Mouse (Mus musculus) G1E (cell line): Measurements from ENCODE around the gene Pcbp3. TPM values are rescaled to one million over a fixed set of nuclear protein-coding genes. Genes with fewer than 3 reads are reported as not detected.

Source experiments
- ATAC-seq: 2 replicates; pipeline ENCODE4 v1.8.0; 2016; ENCODE audit warnings: mild to moderate bottlenecking; ENCODE audit not compliant: insufficient number of reproducible peaks, poor library complexity, low FRiP score, severe bottlenecking; ENCODE audit errors: extremely low read depth
- DNase-seq: peaks from one replicate; pipeline ENCODE4 v3.0.0; 2012; ENCODE audit warnings: low spot score
- H3K27me3 ChIP-seq: 2 replicates; pipeline ENCODE4 v1.6.1; 2012; ENCODE audit warnings: mild to moderate bottlenecking, low read length, inconsistent platforms; ENCODE audit not compliant: insufficient read depth
- H3K36me3 ChIP-seq: replicated peaks from 2 replicates; pipeline ENCODE3; 2012; ENCODE audit warnings: mild to moderate bottlenecking, inconsistent platforms
- H3K4me1 ChIP-seq: 2 replicates; pipeline ENCODE4 v1.6.1; 2012; ENCODE audit warnings: low read depth, low read length, inconsistent platforms, mixed read lengths; ENCODE audit not compliant: insufficient read depth
- H3K4me3 ChIP-seq: 2 replicates; pipeline ENCODE4 v1.5.1; 2012; ENCODE audit warnings: low read depth, mild to moderate bottlenecking, inconsistent platforms, low read length, moderate library complexity, mixed read lengths
- H3K9me3 ChIP-seq: replicated peaks from 2 replicates; pipeline ENCODE4 v1.6.1; 2012; ENCODE audit warnings: inconsistent platforms
- CTCF ChIP-seq: IDR thresholded peaks from 2 replicates; pipeline ENCODE4 v1.5.1; 2012; ENCODE audit warnings: low read depth, low read length, inconsistent platforms, mixed read lengths
- GATA1 ChIP-seq: IDR thresholded peaks from 2 replicates; pipeline ENCODE4 v1.6.1; 2012; ENCODE audit warnings: borderline replicate concordance, low read length, inconsistent platforms, mixed read lengths
- GATA2 ChIP-seq: IDR thresholded peaks from 2 replicates; pipeline ENCODE4 v1.6.1; 2012; ENCODE audit warnings: low read depth, low read length, inconsistent platforms, borderline replicate concordance
- POLR2AphosphoS5 ChIP-seq: IDR thresholded peaks from 2 replicates; pipeline ENCODE4 v1.6.1; 2012; ENCODE audit warnings: low read depth, low read length, inconsistent platforms; ENCODE audit not compliant: insufficient replicate concordance
- TAL1 ChIP-seq: conservative IDR thresholded peaks from 2 replicates; pipeline ENCODE4 v1.6.1; 2012; ENCODE audit warnings: low read depth, low read length, inconsistent platforms, mixed read lengths
- polyA plus RNA-seq: library from polyadenylated mRNA; stranded (reverse); fragments of >175 nt; gene quantifications from 2 replicates; pipeline ENCODE4 v1.2.3, GENCODE M21; 2012
- total RNA-seq, 2 experiments: library from RNA; stranded (forward) in 1 of 2; stranded (reverse) in 1 of 2; fragments of 200-1000 nt in 1 of 2; fragments of >200 nt in 1 of 2; fragmentation: Nextera tagmentation in 1 of 2; gene quantifications; 2 replicates each; pipeline ENCODE4 v1.2.3; 2014 to 2017

Pcbp3 gene
- total and polyA plus RNA-seq, 3 experiments = not detected

- TF ChIP-seq GATA2 (no peak), GATA1 (no peak), POLR2AphosphoS5 (no peak), TAL1 (no peak), CTCF (no peak)
- no peak for DNase-seq
- no peak for ATAC-seq
- no peaks in the 10 kb centered on the region for H3K36me3 ChIP-seq
- H3K27me3 ChIP-seq = peaks cover 3% of the 10 kb centered on the region; the same call in 1 of the 2 replicates
- no peak overlapping the region for H3K4me3 ChIP-seq
- no peaks in the 10 kb centered on the region for H3K4me1 ChIP-seq
- no peaks in the 10 kb centered on the region for H3K9me3 ChIP-seq
These were observed 78.8 kb downstream of the Pcbp3 start for GRCm38 (mm10) chr10:76882644-76883441.

- DNase-seq (no peak), ATAC-seq (no peak)
- no peak overlapping the region for H3K4me3 ChIP-seq
- no peaks in the 10 kb centered on the region for H3K36me3 ChIP-seq
- H3K27me3 ChIP-seq = peaks cover 3% of the 10 kb centered on the region; the same call in 1 of the 2 replicates
- H3K4me1 ChIP-seq = no peaks in the 10 kb centered on the region
- TF ChIP-seq POLR2AphosphoS5 = no peak
- no peak for TF ChIP-seq GATA2
- no peak for TF ChIP-seq TAL1
- TF ChIP-seq CTCF = no peak
- TF ChIP-seq GATA1 = no peak
- H3K9me3 ChIP-seq = no peaks in the 10 kb centered on the region
These were observed 79.8 kb downstream of the Pcbp3 start for GRCm38 (mm10) chr10:76881900-76882299.

- no peak for ATAC-seq
- TF ChIP-seq TAL1 (no peak), POLR2AphosphoS5 (no peak), GATA2 (no peak), GATA1 (no peak), CTCF (no peak)
- peaks cover under 1% of the 10 kb centered on the region; the same call in 1 of the 2 replicates for H3K27me3 ChIP-seq
These were observed 86.4 kb downstream of the Pcbp3 start for GRCm38 (mm10) chr10:76875310-76875709.

GRCm38 (mm10) chr10:76874879-76875278 lies 86.8 kb downstream of the Pcbp3 start:
- Histone ChIP-seq H3K36me3 (no peaks in the 10 kb centered on the region), H3K4me3 (no peak overlapping the region), H3K9me3 (no peaks in the 10 kb centered on the region), H3K4me1 (no peaks in the 10 kb centered on the region), H3K27me3 (no peaks in the 10 kb centered on the region)
- ATAC-seq (no peak), DNase-seq (no peak)
- TF ChIP-seq TAL1 = no peak
- TF ChIP-seq CTCF = no peak
- no peak for TF ChIP-seq GATA1
- no peak for TF ChIP-seq GATA2
- TF ChIP-seq POLR2AphosphoS5 = no peak

More at GRCm38 (mm10) chr10:76875310-76875709, 86.4 kb downstream of the Pcbp3 start:
- no peaks in the 10 kb centered on the region for H3K9me3 ChIP-seq
- no peak overlapping the region for H3K4me3 ChIP-seq
- no peaks in the 10 kb centered on the region for H3K4me1 ChIP-seq
- no peak for DNase-seq
- H3K36me3 ChIP-seq = no peaks in the 10 kb centered on the region

GRCm38 (mm10) chr10:76874398-76874797 lies 87.3 kb downstream of the Pcbp3 start:
- no peaks in the 10 kb centered on the region for H3K36me3 ChIP-seq
- no peak for ATAC-seq
- TF ChIP-seq POLR2AphosphoS5 = no peak
- TF ChIP-seq CTCF = no peak
- TF ChIP-seq TAL1 = no peak
- TF ChIP-seq GATA2 = no peak
- no peak for TF ChIP-seq GATA1
- no peaks in the 10 kb centered on the region for H3K27me3 ChIP-seq
- H3K4me3 ChIP-seq = no peak overlapping the region
- H3K9me3 ChIP-seq = no peaks in the 10 kb centered on the region
- no peak for DNase-seq
- no peaks in the 10 kb centered on the region for H3K4me1 ChIP-seq

- TF ChIP-seq POLR2AphosphoS5 (no peak), CTCF (no peak), GATA1 (no peak), GATA2 (no peak), TAL1 (no peak)
- no peak for ATAC-seq
- no peaks in the 10 kb centered on the region for H3K27me3 ChIP-seq
- H3K4me1 ChIP-seq = no peaks in the 10 kb centered on the region
- H3K9me3 ChIP-seq = no peaks in the 10 kb centered on the region
- no peak overlapping the region for H3K4me3 ChIP-seq
- no peak for DNase-seq
- no peaks in the 10 kb centered on the region for H3K36me3 ChIP-seq
These were observed 87.7 kb downstream of the Pcbp3 start for GRCm38 (mm10) chr10:76873948-76874347.

DNA sequence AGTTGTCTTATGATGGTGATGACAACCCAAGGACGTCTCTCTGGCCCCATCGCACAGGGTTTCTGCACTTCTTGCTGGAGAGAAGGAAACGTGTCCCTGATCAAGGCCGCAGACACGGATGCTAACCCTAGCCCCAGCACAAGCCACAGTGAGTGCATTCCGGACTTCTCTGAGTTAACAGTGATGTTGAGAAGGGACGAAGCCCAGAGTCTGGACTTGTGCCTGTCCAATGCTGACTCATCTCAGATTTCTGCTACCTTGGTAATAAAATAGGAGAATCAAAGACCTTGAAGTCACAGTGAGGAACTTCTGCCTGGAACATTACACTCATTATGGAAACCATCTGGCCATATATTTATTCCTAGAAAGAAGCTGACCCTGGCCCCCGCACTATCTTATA lies 89.0 kb downstream of the Pcbp3 start:
- Histone ChIP-seq H3K9me3 (no peaks in the 10 kb centered on the region), H3K27me3 (no peaks in the 10 kb centered on the region), H3K36me3 (no peaks in the 10 kb centered on the region), H3K4me3 (no peak overlapping the region), H3K4me1 (no peaks in the 10 kb centered on the region)
- no peak for ATAC-seq
- TF ChIP-seq GATA2 (no peak), TAL1 (no peak), GATA1 (no peak), POLR2AphosphoS5 (no peak), CTCF (no peak)
- DNase-seq = no peak
